Mouse (Mus musculus) heart, postnatal 0 days (tissue): ENCODE measurements around the gene Invs.

Experiments used
- CTCF ChIP-seq: IDR thresholded peaks from 2 replicates; pipeline ENCODE4 v1.5.1; 2016; ENCODE audit warnings: antibody characterized with exemption, control low read depth, low read depth
- EP300 ChIP-seq: IDR thresholded peaks from 2 replicates; pipeline ENCODE4 v1.6.1; 2016; ENCODE audit warnings: antibody characterized with exemption, low read depth

GRCm38 (mm10) chr4:48334927-48335763 is 55.6 kb downstream of the Invs start:
- TF ChIP-seq CTCF: no peak
- no peak for TF ChIP-seq EP300
